Mouse (Mus musculus) lung, postnatal 0 days (tissue): ENCODE measurements at regions not wholly inside any gene's neighbourhood (a gene's known extent, or its start where the extent isn't known, plus 50 kb on each side); places are given as distances from the start of the nearest gene placed in this dataset.

Experiments used
- ATAC-seq: fragments of 200-750 bp; cut with Nextera tagmentation; 2 replicates; pipeline ENCODE4 v1.8.0; 2017; ENCODE audit warnings: moderate library complexity
- DNase-seq: peaks from one replicate; pipeline ENCODE4 v3.0.0-alpha.2; 2016; ENCODE audit warnings: low spot score
- H3K27ac ChIP-seq: fragments of 300-500 bp; sonication (generic); 2 replicates; pipeline ENCODE4 v1.5.1; 2014; ENCODE audit warnings: antibody characterized with exemption, mild to moderate bottlenecking, low read length, mixed read lengths
- H3K27me3 ChIP-seq: fragments of 300-500 bp; sonication (generic); replicated peaks from 2 replicates; pipeline ENCODE4 v1.6.1; 2014; ENCODE audit warnings: low read length, mixed read lengths; ENCODE audit not compliant: insufficient read depth
- H3K36me3 ChIP-seq: fragments of 300-500 bp; sonication (generic); 2 replicates; pipeline ENCODE4 v1.6.1; 2014; ENCODE audit warnings: low read length, mixed read lengths; ENCODE audit not compliant: insufficient read depth
- H3K4me1 ChIP-seq: fragments of 300-500 bp; sonication (generic); 2 replicates; pipeline ENCODE4 v1.6.1; 2014; ENCODE audit warnings: antibody characterized with exemption, low read depth, low read length, mixed read lengths; ENCODE audit not compliant: insufficient read depth
- H3K4me2 ChIP-seq: fragments of 300-500 bp; sonication (generic); replicated peaks from 2 replicates; pipeline ENCODE4 v1.6.1; 2014; ENCODE audit warnings: low read depth, mild to moderate bottlenecking, low read length, moderate library complexity, mixed read lengths
- H3K4me3 ChIP-seq: fragments of 300-500 bp; sonication (generic); 2 replicates; pipeline ENCODE4 v1.5.1; 2014; ENCODE audit warnings: low read depth, low read length
- H3K9ac ChIP-seq: fragments of 300-500 bp; sonication (generic); replicated peaks from 2 replicates; pipeline ENCODE4 v1.6.1; 2014; ENCODE audit warnings: low read depth, mild to moderate bottlenecking
- H3K9me3 ChIP-seq: fragments of 300-500 bp; sonication (generic); 2 replicates; pipeline ENCODE4 v1.6.1; 2016; ENCODE audit warnings: low read length, mixed read lengths
- CTCF ChIP-seq: IDR thresholded peaks from 2 replicates; pipeline ENCODE4 v1.5.1; 2016; ENCODE audit warnings: antibody characterized with exemption, mild to moderate bottlenecking
- EP300 ChIP-seq: IDR thresholded peaks from 2 replicates; pipeline ENCODE4 v1.6.1; 2016; ENCODE audit warnings: antibody characterized with exemption, mild to moderate bottlenecking, control low read depth
- WGBS: fragments of 180-500 bp; shearing (Covaris S2); extraction: QIAGEN DNeasy Blood & Tissue Kit; methylation state at CpG from one replicate; pipeline ENCODE4 v1.1.7; 2014; 5-methylcytosine and 5-hydroxymethylcytosine counted together

DNA sequence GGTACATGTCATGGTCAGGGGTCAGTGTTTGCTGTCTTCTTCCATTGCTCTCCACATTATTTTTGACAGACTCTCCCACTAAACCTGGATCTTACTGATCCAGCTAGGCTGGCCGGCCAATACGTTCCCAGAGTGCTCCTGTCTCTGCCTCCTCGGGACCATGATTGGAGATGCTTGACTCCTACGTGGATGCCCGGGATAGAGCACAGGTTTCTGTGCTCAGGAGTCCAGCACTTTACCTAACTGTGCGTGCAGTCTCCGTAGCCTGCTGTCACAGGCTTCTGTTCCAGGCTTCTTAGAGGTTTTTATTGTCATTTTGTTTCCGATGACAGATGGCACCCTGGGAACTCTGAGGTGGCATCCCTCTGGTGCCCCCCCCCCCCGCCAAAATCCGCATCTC is 232.4 kb downstream of the Maf start:
- DNase-seq (no peak), ATAC-seq (no peak)
- Histone ChIP-seq H3K9me3 (no peaks in the 10 kb centered on the region), H3K27me3 (no peaks in the 10 kb centered on the region; the same call in 1 of the 2 replicates), H3K4me1 (no peaks in the 10 kb centered on the region), H3K27ac (no peak overlapping the region), H3K9ac (no peak overlapping the region), H3K36me3 (no peaks in the 10 kb centered on the region), H3K4me2 (no peak overlapping the region), H3K4me3 (no peak overlapping the region)
- TF ChIP-seq CTCF (no peak), EP300 (no peak)
- 85% methylated on average over 10 of the region's 10 CpGs for WGBS

DNA sequence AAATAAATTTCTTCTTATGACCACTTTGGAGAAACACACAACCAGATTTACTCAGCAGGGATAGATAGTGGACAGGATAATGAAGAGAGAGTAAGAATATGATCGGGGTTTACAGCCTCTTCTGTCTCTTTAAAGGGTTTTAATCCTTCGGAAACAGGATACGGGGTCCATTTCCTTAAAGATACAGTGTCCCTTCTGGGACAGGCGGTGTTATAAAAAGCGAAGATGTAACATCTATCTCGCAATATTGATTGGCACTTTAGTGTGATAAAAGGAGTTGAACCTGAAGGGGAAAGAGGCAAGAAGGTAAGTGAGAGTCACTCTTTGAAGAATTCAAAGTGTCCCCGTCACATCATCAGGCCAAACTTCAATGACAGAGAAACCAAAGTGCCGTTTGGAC is 233.6 kb downstream of the Maf start:
- Histone ChIP-seq H3K4me1 (no peaks in the 10 kb centered on the region), H3K36me3 (no peaks in the 10 kb centered on the region), H3K9me3 (no peaks in the 10 kb centered on the region), H3K27ac (no peak overlapping the region), H3K4me2 (peak overlapping the region; percentile 19; the same call in 1 of the 2 replicates), H3K9ac (no peak overlapping the region), H3K4me3 (no peak overlapping the region), H3K27me3 (no peaks in the 10 kb centered on the region; the same call in 1 of the 2 replicates)
- no peak for TF ChIP-seq EP300
- TF ChIP-seq CTCF, result no peak
- WGBS, result 53% methylated on average over 8 of the region's 8 CpGs
- ATAC-seq, result no peak
- no peak for DNase-seq

DNA sequence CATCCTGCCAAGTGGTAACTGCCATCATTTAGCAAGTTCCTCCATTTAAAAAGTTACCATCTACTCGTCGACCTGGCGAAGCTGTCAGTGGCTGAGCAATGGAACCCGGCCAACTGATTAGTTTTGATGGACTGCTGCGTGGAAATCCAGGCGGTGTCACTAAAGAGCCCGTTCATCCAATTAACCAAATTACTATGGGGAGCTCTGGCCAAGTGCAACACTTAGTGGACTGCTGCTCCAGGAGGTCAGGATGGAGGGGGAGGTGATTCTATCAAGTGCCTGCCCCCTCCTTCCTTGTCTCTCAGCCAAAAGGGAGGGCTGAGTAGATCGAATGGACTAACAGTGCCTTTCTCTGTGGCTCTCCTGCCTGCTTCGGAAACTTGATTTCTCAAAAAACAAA is 241.0 kb downstream of the Maf start:
- H3K4me1 ChIP-seq, result no peaks in the 10 kb centered on the region
- DNase-seq (peak; percentile 23), ATAC-seq (no peak)

DNA sequence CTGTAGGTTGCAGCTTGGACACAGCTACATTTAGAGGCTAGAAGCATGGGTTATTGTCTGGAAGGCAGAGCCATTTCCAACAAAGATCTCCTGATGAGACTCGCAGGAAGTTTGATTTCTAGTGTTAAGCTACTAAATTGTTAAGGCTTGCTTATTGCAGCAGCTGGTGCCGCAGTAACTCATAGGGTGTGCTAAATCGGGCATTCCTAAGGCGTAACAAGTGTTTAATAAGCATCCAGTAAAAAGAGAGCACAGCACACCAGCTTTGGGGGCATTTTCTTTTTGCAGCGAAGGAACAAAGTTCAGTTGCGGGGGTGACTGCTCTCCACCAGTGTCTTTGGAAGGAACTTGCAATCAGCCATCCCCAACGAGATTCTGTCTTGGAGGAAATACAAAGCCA is 241.5 kb downstream of the Maf start:
- Histone ChIP-seq H3K36me3 (no peaks in the 10 kb centered on the region), H3K9me3 (no peaks in the 10 kb centered on the region), H3K4me1 (no peaks in the 10 kb centered on the region), H3K4me2 (no peak overlapping the region), H3K27me3 (no peaks in the 10 kb centered on the region; the same call in 1 of the 2 replicates), H3K9ac (no peak overlapping the region), H3K4me3 (no peak overlapping the region), H3K27ac (no peak overlapping the region)
- ATAC-seq, result no peak
- WGBS, result 78% methylated on average over 7 of the region's 7 CpGs
- no peak for DNase-seq
- no peak for TF ChIP-seq EP300
- no peak for TF ChIP-seq CTCF

More for the DNA sequence above, 241.0 kb downstream of the Maf start:
- H3K27me3 ChIP-seq, result no peaks in the 10 kb centered on the region; the same call in 1 of the 2 replicates
- no peak overlapping the region for H3K4me2 ChIP-seq
- H3K36me3 ChIP-seq, result no peaks in the 10 kb centered on the region
- no peaks in the 10 kb centered on the region for H3K9me3 ChIP-seq
- H3K9ac ChIP-seq, result no peak overlapping the region
- no peak overlapping the region for H3K4me3 ChIP-seq
- 26% methylated on average over 9 of the region's 9 CpGs for WGBS
- no peak for TF ChIP-seq EP300
- no peak for TF ChIP-seq CTCF
- H3K27ac ChIP-seq, result no peak overlapping the region

DNA sequence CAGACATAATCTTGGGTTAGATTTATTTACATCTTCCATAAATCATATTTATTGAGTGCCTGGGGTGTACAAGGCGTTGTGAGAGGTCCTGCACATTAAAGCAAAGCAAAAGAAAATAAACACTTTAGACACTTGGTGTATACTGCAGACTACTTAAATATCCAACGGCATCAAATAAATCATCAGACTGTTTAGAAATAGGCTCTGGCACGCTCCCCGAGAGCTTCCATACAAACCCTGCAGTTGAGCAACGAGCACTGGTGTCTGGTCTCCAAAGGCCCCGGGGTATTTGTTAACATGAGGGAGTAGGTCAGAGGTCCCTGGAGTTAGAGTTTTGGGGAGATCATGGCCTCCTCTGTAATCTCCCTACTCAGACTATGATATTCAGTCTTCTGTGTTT is 244.9 kb downstream of the Maf start:
- TF ChIP-seq CTCF, result no peak
- TF ChIP-seq EP300, result no peak
- 38% methylated on average over 6 of the region's 6 CpGs for WGBS
- H3K27me3 ChIP-seq, result no peaks in the 10 kb centered on the region
- no peaks in the 10 kb centered on the region for H3K4me1 ChIP-seq
- H3K9me3 ChIP-seq, result no peaks in the 10 kb centered on the region
- no peak overlapping the region for H3K4me2 ChIP-seq
- DNase-seq (peak; percentile 81), ATAC-seq (peak; percentile 62)
- H3K27ac ChIP-seq, result no peak overlapping the region
- H3K4me3 ChIP-seq, result no peak overlapping the region
- H3K9ac ChIP-seq, result no peak overlapping the region
- no peaks in the 10 kb centered on the region for H3K36me3 ChIP-seq

DNA sequence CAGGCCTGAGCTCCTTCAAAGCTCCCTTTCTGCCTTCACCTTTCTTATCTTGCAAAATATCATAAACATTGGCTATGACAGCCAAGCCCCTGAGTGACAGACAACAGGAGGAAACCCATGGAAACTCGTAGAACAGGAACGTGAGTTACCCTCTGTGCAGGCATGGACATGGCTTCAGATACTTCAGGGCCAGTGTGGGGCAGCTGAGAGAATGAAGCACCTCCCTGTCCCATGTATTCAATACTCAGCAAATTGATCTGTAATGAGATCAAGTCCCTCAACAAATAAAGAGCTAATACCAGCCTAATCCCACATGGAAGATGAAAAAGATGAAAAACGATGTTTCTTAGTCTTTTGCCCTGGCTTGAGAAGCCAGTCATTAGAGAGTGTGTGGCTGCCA is 249.5 kb downstream of the Maf start:
- no peaks in the 10 kb centered on the region for H3K9me3 ChIP-seq
- H3K27me3 ChIP-seq, result no peaks in the 10 kb centered on the region
- ATAC-seq, result no peak
- no peaks in the 10 kb centered on the region for H3K36me3 ChIP-seq
- no peak overlapping the region for H3K27ac ChIP-seq
- WGBS, result 38% methylated on average over 3 of the region's 3 CpGs
- no peak for TF ChIP-seq EP300
- DNase-seq, result no peak
- H3K9ac ChIP-seq, result no peak overlapping the region
- no peak overlapping the region for H3K4me3 ChIP-seq
- H3K4me2 ChIP-seq, result no peak overlapping the region
- no peaks in the 10 kb centered on the region for H3K4me1 ChIP-seq

DNA sequence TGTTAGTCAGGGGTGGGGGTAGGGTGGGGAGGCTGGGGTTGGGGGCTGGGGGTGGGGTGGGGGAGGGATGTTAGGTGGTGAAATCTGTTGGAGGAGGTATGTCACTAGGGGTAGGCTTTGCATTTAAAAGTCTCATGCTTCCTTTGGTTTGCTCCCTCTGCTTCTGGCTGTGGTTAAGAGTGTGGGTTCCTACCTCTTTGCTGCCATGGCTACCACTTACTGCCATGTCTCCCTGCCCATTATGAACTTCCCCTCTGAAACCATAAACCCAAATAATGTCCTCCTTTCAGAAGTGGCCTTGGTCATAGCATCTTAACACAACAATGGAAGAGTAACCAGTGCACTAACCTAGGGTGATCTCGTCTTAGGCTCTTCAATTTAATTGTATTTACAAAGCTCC is 256.8 kb downstream of the Maf start:
- ATAC-seq (no peak), DNase-seq (no peak)
- no peaks in the 10 kb centered on the region for H3K9me3 ChIP-seq
- H3K4me1 ChIP-seq, result no peaks in the 10 kb centered on the region
- H3K36me3 ChIP-seq, result no peaks in the 10 kb centered on the region
- H3K4me2 ChIP-seq, result no peak overlapping the region
- no peak overlapping the region for H3K27ac ChIP-seq
- no peak overlapping the region for H3K4me3 ChIP-seq
- TF ChIP-seq CTCF (no peak), EP300 (no peak)
- WGBS, result 58% methylated on average over 1 of the region's 1 CpGs
- H3K9ac ChIP-seq, result no peak overlapping the region
- no peaks in the 10 kb centered on the region for H3K27me3 ChIP-seq
